Mouse (Mus musculus) CD4-positive, CD25-positive, alpha-beta regulatory T cell, adult 9 weeks (primary cell): ENCODE results near the gene Ldhal6b. TPM values are rescaled to one million over a fixed set of nuclear protein-coding genes. Genes with fewer than 3 reads are reported as not detected.

Source experiments
- polyA plus RNA-seq: library from polyadenylated mRNA; unstranded; fragments of 100-300 nt; shearing (Covaris generic); gene quantifications from one replicate; pipeline ENCODE4 v1.2.1, GENCODE M21; 2017

Gene Ldhal6b
- not detected for polyA plus RNA-seq

DNA sequence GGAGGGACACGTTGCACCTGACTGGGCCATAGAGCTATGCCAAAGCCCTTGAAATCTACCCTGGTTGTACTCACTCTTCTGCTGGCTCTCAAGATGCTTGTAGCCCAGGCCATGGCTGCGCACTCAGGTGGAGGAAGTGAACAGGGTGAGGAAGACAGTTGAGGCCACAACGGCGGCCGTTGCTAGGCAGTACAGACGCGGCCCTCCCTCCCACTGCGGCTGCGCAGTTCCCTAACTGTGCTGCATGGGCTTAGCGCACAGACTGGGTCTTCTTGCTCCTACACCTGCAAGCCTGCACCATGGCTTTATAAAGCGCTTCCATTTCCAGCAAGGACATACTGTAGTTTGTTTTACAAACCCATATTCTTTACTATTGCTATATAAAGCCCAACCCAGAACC lies at the start of gene Ldhal6b:
Gene Ldhal6b (minus strand): TSS at position 223 of the 400 bp plus-strand sequence.

GRCm38 (mm10) chr17:5440159-5440971 lies 21.8 kb upstream of the Ldhal6b start, which contains the start of gene Tmem242:
TSS of gene Tmem242 (minus strand) at chr17:5440259.

Other genes starting within 250 kb of the Ldhal6b start
- 39.3 TPM for gene Tmem242, start 21.5 kb upstream of the Ldhal6b start, polyA plus RNA-seq
- 0.09 TPM for gene Zdhhc14, start 73.8 kb upstream of the Ldhal6b start, polyA plus RNA-seq